Mouse (Mus musculus) megakaryocyte, embryonic 14.5 days (primary cell): ENCODE results near the gene Apbb1. TPM values are rescaled to one million over a fixed set of nuclear protein-coding genes. Genes with fewer than 3 reads are reported as not detected.

Experiments used
- H3K27me3 ChIP-seq: replicated peaks from 2 replicates; pipeline ENCODE3; 2012; ENCODE audit warnings: inconsistent platforms
- H3K36me3 ChIP-seq: replicated peaks from 2 replicates; pipeline ENCODE3; 2012; ENCODE audit warnings: low read length, inconsistent platforms, mixed read lengths
- H3K4me1 ChIP-seq: 2 replicates; pipeline ENCODE4 v1.6.1; 2012; ENCODE audit warnings: inconsistent platforms
- H3K4me3 ChIP-seq: replicated peaks from 2 replicates; pipeline ENCODE3; 2012; ENCODE audit warnings: moderate library complexity, mild to moderate bottlenecking, inconsistent platforms
- H3K9me3 ChIP-seq: 2 replicates; pipeline ENCODE4 v1.6.1; 2012; ENCODE audit warnings: inconsistent platforms
- FLI1 ChIP-seq: IDR thresholded peaks from 2 replicates; pipeline ENCODE4 v1.6.1; 2012; ENCODE audit warnings: low read length, inconsistent platforms, mixed read lengths
- GATA1 ChIP-seq: IDR thresholded peaks from 3 replicates; pipeline ENCODE4 v1.6.1; 2012; ENCODE audit warnings: mixed read lengths, low read length, inconsistent platforms, borderline replicate concordance
- polyA plus RNA-seq: library from polyadenylated mRNA; stranded (reverse); fragments of >175 nt; gene quantifications from 2 replicates; pipeline ENCODE4 v1.2.3, GENCODE M21; 2012; ENCODE audit warnings: low replicate concordance; ENCODE audit not compliant: insufficient read depth

The Apbb1 gene
- polyA plus RNA-seq, 1 experiment = 4.3 TPM

- H3K36me3 ChIP-seq = peaks cover 44% of the 10 kb centered on the region
- H3K4me1 ChIP-seq = peaks cover 40% of the 10 kb centered on the region
- peaks cover 12% of the 10 kb centered on the region for H3K27me3 ChIP-seq
- TF ChIP-seq GATA1 (no peak), FLI1 (no peak)
- H3K9me3 ChIP-seq = no peaks in the 10 kb centered on the region
- no peak overlapping the region for H3K4me3 ChIP-seq
These were observed 22.4 kb downstream of the Apbb1 start for GRCm38 (mm10) chr7:105559016-105559415.

- Histone ChIP-seq H3K9me3 (no peaks in the 10 kb centered on the region), H3K27me3 (peaks cover 5% of the 10 kb centered on the region), H3K4me3 (no peak overlapping the region), H3K4me1 (peaks cover 45% of the 10 kb centered on the region), H3K36me3 (peaks cover 44% of the 10 kb centered on the region)
- TF ChIP-seq FLI1 (no peak), GATA1 (no peak)
These were observed 23.8 kb downstream of the Apbb1 start for GRCm38 (mm10) chr7:105557671-105558070.

- Histone ChIP-seq H3K36me3 (peaks cover 44% of the 10 kb centered on the region), H3K4me3 (peak overlapping the region; percentile 66), H3K9me3 (no peaks in the 10 kb centered on the region), H3K27me3 (peaks cover under 1% of the 10 kb centered on the region), H3K4me1 (peaks cover 45% of the 10 kb centered on the region)
- no peak for TF ChIP-seq GATA1
- TF ChIP-seq FLI1 = no peak
These were observed 25.0 kb downstream of the Apbb1 start for GRCm38 (mm10) chr7:105556406-105556805.

GRCm38 (mm10) chr7:105555571-105555970 is 25.9 kb downstream of the Apbb1 start:
- TF ChIP-seq FLI1 = no peak
- no peak for TF ChIP-seq GATA1
- Histone ChIP-seq H3K36me3 (peaks cover 44% of the 10 kb centered on the region), H3K9me3 (no peaks in the 10 kb centered on the region), H3K4me3 (peak overlapping the region; percentile 94), H3K4me1 (peaks cover 45% of the 10 kb centered on the region), H3K27me3 (no peaks in the 10 kb centered on the region)

GRCm38 (mm10) chr7:105554212-105554942 is 27.1 kb downstream of the Apbb1 start, which contains the start of gene Smpd1:
Smpd1 (plus strand) TSS chr7:105554360.
- Histone ChIP-seq H3K4me3 (peak within 1 kb of the TSS; percentile 94), H3K4me1 (peaks cover 43% of the 10 kb centered on the region), H3K9me3 (no peaks in the 10 kb centered on the region), H3K36me3 (peaks cover 44% of the 10 kb centered on the region), H3K27me3 (peaks cover 1% of the 10 kb centered on the region)
- TF ChIP-seq GATA1 = no peak
- TF ChIP-seq FLI1 = no peak

- no peaks in the 10 kb centered on the region for H3K9me3 ChIP-seq
- H3K4me1 ChIP-seq = peaks cover 36% of the 10 kb centered on the region
- H3K4me3 ChIP-seq = peak overlapping the region; percentile 94
- H3K27me3 ChIP-seq = peaks cover 1% of the 10 kb centered on the region
- H3K36me3 ChIP-seq = peaks cover 36% of the 10 kb centered on the region
- no peak for TF ChIP-seq GATA1
- no peak for TF ChIP-seq FLI1
These were observed 27.8 kb downstream of the Apbb1 start for GRCm38 (mm10) chr7:105553456-105554211.

GRCm38 (mm10) chr7:105549035-105549434 is 32.4 kb downstream of the Apbb1 start:
- Histone ChIP-seq H3K9me3 (no peaks in the 10 kb centered on the region), H3K4me3 (no peak overlapping the region), H3K4me1 (peaks cover 16% of the 10 kb centered on the region), H3K27me3 (peaks cover 6% of the 10 kb centered on the region), H3K36me3 (no peaks in the 10 kb centered on the region)
- TF ChIP-seq FLI1 (no peak), GATA1 (no peak)

- Histone ChIP-seq H3K4me3 (peak overlapping the region; percentile 24), H3K4me1 (peaks cover 9% of the 10 kb centered on the region), H3K27me3 (peaks cover 6% of the 10 kb centered on the region), H3K36me3 (no peaks in the 10 kb centered on the region), H3K9me3 (no peaks in the 10 kb centered on the region)
- TF ChIP-seq FLI1 (no peak), GATA1 (no peak)
These were observed 33.5 kb downstream of the Apbb1 start for GRCm38 (mm10) chr7:105547970-105548369.

GRCm38 (mm10) chr7:105545986-105546385 is 35.5 kb downstream of the Apbb1 start:
- peaks cover 6% of the 10 kb centered on the region for H3K27me3 ChIP-seq
- H3K9me3 ChIP-seq = no peaks in the 10 kb centered on the region
- peaks cover 9% of the 10 kb centered on the region for H3K4me1 ChIP-seq
- no peak overlapping the region for H3K4me3 ChIP-seq
- H3K36me3 ChIP-seq = no peaks in the 10 kb centered on the region
- TF ChIP-seq FLI1 (no peak), GATA1 (no peak)

- TF ChIP-seq GATA1 (no peak), FLI1 (no peak)
- no peaks in the 10 kb centered on the region for H3K4me1 ChIP-seq
These were observed 47.3 kb downstream of the Apbb1 start for GRCm38 (mm10) chr7:105534162-105534561.

More at GRCm38 (mm10) chr7:105534162-105534561, 47.3 kb downstream of the Apbb1 start:
- Histone ChIP-seq H3K36me3 (no peaks in the 10 kb centered on the region), H3K27me3 (peaks cover 3% of the 10 kb centered on the region), H3K9me3 (no peaks in the 10 kb centered on the region), H3K4me3 (no peak overlapping the region)
